In the genomic region with DNA sequence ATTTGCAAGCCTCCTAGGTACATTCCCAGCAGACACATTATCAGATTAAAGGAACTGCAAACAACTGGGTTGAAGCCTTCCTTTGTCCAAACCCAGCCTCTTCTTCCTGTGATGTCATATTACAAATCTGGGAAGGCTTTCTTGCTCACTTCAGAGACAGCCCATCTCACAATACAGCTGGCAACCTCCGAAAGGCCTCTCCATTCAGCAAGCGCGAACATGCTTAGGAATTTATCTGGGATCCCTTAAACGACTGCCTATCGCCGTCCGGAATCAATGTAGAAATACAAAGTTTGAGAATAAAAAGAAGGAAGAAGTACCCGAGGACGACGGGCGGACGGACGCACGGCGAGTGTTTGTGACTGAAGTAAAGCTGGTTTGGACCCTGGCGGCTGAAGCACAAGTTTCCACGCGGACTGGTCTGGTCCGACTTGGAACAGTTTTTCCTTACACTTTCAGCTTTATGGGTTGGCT, we compare ENCODE assay signal across 8 mouse cellular contexts. TPM values are rescaled to one million over a fixed set of nuclear protein-coding genes. Genes with fewer than 3 reads are reported as not detected.
DNase-seq lines count a peak whose midpoint lies in the region; ATAC-seq and TF ChIP-seq lines count a peak whose summit lies in the region.

A gene (plus strand): TSS at position 48 of the 474 bp plus-strand sequence.

- H3K27me3 ChIP-seq in CH12.LX (replicated peaks): no peaks in the 10 kb centered on the region
- H3K27me3 ChIP-seq in forebrain, embryonic 10.5 days (ENCODE audit: poor library complexity, severe bottlenecking): no peaks in the 10 kb centered on the region

- peak within 1 kb of the TSS; percentile 81 for H3K4me2 ChIP-seq in CH12.LX (ENCODE audit: insufficient read depth, low read depth, poor library complexity, severe bottlenecking)

- peaks cover 2% of the 10 kb centered on the region for H3K9me3 ChIP-seq in CH12.LX (replicated peaks; ENCODE audit: low read length)
- H3K9me3 ChIP-seq in forebrain, embryonic 10.5 days: no peaks in the 10 kb centered on the region

- in situ Hi-C loops in CH12.LX (cut with MboI; ENCODE audit: low pct_ligation_motif_present, low pct_unique_long_range_greater_than_20kb, low sequenced_read_pairs): loop anchor here (10.0 kb wide), 2 partner anchors 63 to 103 kb away; no protein-coding TSS in a partner anchor

- dilution Hi-C loops in CH12.LX (cut with MboI; ENCODE audit: extremely low pct_ligation_motif_present, extremely low pct_unique_long_range_greater_than_20kb, low sequenced_read_pairs): no loop called here

- peak within 1 kb of the TSS; percentile 55 for H3K9ac ChIP-seq in CH12.LX (ENCODE audit: insufficient read depth, low read depth)

- intact Hi-C loops in heart, postnatal 36 days (cut with DNase I): loop anchor here (1.0 to 5.0 kb wide), 4 partner anchors 36 to 149 kb away; a partner anchor contains a TSS
- intact Hi-C loops in left cerebral cortex, adult 2 months (cut with DNase I): no loop called here

- H3K4me3 ChIP-seq in CH12.LX (replicated peaks in 1 of 3; ENCODE audit: low read depth in 2 of 3, low read length in 2 of 3, poor library complexity in 1 of 3): peak within 1 kb of the TSS; percentile 59 to 93 (median 66)
- peak within 1 kb of the TSS; percentile 63 for H3K4me3 ChIP-seq in forebrain, embryonic 10.5 days
- peak within 1 kb of the TSS; percentile 53 for H3K4me3 ChIP-seq in left cerebral cortex, adult 2 months

- TF ChIP-seq RAD21 in CH12.LX (IDR thresholded peaks at IDR 0.05; ENCODE audit: low read depth, low read length): no peak

- peak; percentile 64 for DNase-seq in CH12.LX (ENCODE audit: extremely low read depth)
- DNase-seq in adrenal gland, adult (ENCODE audit: inconsistent age in 2 of 2, low spot score in 1 of 2): peak; percentile 74 to 95
- peak; percentile 69 for DNase-seq in forebrain, embryonic 10.5 days (ENCODE audit: extremely low spot score, low spot score)
- DNase-seq in heart, postnatal 36 days: peak; percentile 74 to 75
- DNase-seq in left cerebral cortex, adult 2 months (ENCODE audit: extremely low spot score in 1 of 2, low spot score in 2 of 2): peak in 1 of 2 experiments; percentile 25
- peak; percentile 9 for DNase-seq in right cerebral cortex, postnatal 4 days
- no peak for DNase-seq in cerebellum, adult 11-12 months

- H3K27ac ChIP-seq in CH12.LX (ENCODE audit: insufficient read depth, low read depth): peak within 1 kb of the TSS; percentile 53
- H3K27ac ChIP-seq in forebrain, embryonic 10.5 days: peak within 1 kb of the TSS; percentile 94
- peak within 1 kb of the TSS; percentile 73 for H3K27ac ChIP-seq in left cerebral cortex, adult 2 months

- TF ChIP-seq POLR2A in CH12.LX (IDR thresholded peaks at IDR 0.05; ENCODE audit: low read depth, low read length): peak; percentile 78

- under 1% methylated on average over 19 of the region's 19 CpGs for WGBS in forebrain, embryonic 10.5 days

- peak; percentile 65 for ATAC-seq in megakaryocyte progenitor cell, adult 5-6 weeks (replicated peaks; ENCODE audit: poor library complexity)

- no peak for TF ChIP-seq CTCF in CH12.LX (conservative IDR thresholded peaks at IDR 0.05 in 1 of 2, IDR thresholded peaks at IDR 0.05 in 1 of 2; ENCODE audit: low read depth in 2 of 2, low read length in 2 of 2)
- TF ChIP-seq CTCF in left cerebral cortex, adult 2 months (IDR thresholded peaks at IDR 0.05): peak; percentile 1

- peaks cover 0 to 8% of the 10 kb centered on the region in 2 experiments for H3K36me3 ChIP-seq in CH12.LX (replicated peaks in 1 of 2; ENCODE audit: control insufficient read depth in 1 of 2, insufficient read depth in 1 of 2, low read length in 1 of 2)
- peaks cover 19% of the 10 kb centered on the region for H3K36me3 ChIP-seq in forebrain, embryonic 10.5 days (replicated peaks)

- peaks cover 3% of the 10 kb centered on the region for H3K79me2 ChIP-seq in CH12.LX (replicated peaks; ENCODE audit: control insufficient read depth, extremely low read depth, insufficient read depth, poor library complexity, severe bottlenecking)

- H3K4me1 ChIP-seq in CH12.LX (ENCODE audit: control insufficient read depth in 1 of 2, insufficient read depth in 2 of 2): peaks cover 0 to 21% of the 10 kb centered on the region in 2 experiments; a peak in 2 of 4 replicates
- peaks cover 36% of the 10 kb centered on the region for H3K4me1 ChIP-seq in forebrain, embryonic 10.5 days

- no peak for TF ChIP-seq EP300 in CH12.LX (IDR thresholded peaks at IDR 0.05; ENCODE audit: low read length)

TF ChIP-seq in CH12.LX, 34 proteins besides CTCF, POLR2A, EP300 and RAD21:
- no peak for TF ChIP-seq USF1 (IDR thresholded peaks at IDR 0.05; ENCODE audit: low read depth, low read length)
- no peak for TF ChIP-seq MAZ (IDR thresholded peaks at IDR 0.05; ENCODE audit: low read depth, low read length)
- no peak; the same call in 1 of the 2 replicates for TF ChIP-seq MAX (IDR thresholded peaks at IDR 0.05; ENCODE audit: low read length)
- no peak for TF ChIP-seq IRF4 (IDR thresholded peaks at IDR 0.05; ENCODE audit: low read depth, low read length)
- TF ChIP-seq PAX5 (IDR thresholded peaks at IDR 0.05; ENCODE audit: low read length): no peak
- TF ChIP-seq ZMIZ1 (IDR thresholded peaks at IDR 0.05; ENCODE audit: low read depth, low read length): peak; percentile 69
- TF ChIP-seq MEF2A (IDR thresholded peaks at IDR 0.05; ENCODE audit: borderline replicate concordance, low read depth, low read length): 0 out of 2 replicates have a peak, but pooled peaks have one; percentile 51
- no peak; the same call in 1 of the 2 replicates for TF ChIP-seq RCOR1 (conservative IDR thresholded peaks at IDR 0.05; ENCODE audit: low read depth, low read length)
- TF ChIP-seq MXI1 (IDR thresholded peaks at IDR 0.05; ENCODE audit: low read depth, low read length): peak; percentile 69
- no peak for TF ChIP-seq E2F4 (IDR thresholded peaks at IDR 0.05; ENCODE audit: insufficient replicate concordance, low read depth, low read length)
- TF ChIP-seq NELFE (IDR thresholded peaks at IDR 0.05; ENCODE audit: low read depth, low read length): peak; percentile 79
- TF ChIP-seq MAFK (IDR thresholded peaks at IDR 0.05; ENCODE audit: insufficient replicate concordance, low read length): no peak
- no peak for TF ChIP-seq KAT2A (IDR thresholded peaks at IDR 0.05; ENCODE audit: insufficient replicate concordance, low read length)
- TF ChIP-seq USF2 (conservative IDR thresholded peaks at IDR 0.05; ENCODE audit: low read depth, low read length): no peak
- no peak for TF ChIP-seq BHLHE40 (IDR thresholded peaks at IDR 0.05; ENCODE audit: low read depth, low read length)
- no peak; the same call in 1 of the 2 replicates for TF ChIP-seq POLR2AphosphoS2 (IDR thresholded peaks at IDR 0.05; ENCODE audit: low read depth, low read length)
- peak; percentile 85 for TF ChIP-seq TBP (conservative IDR thresholded peaks at IDR 0.05; ENCODE audit: low read depth, low read length)
- TF ChIP-seq ELF1 (IDR thresholded peaks at IDR 0.05; ENCODE audit: low read depth, low read length): no peak
- TF ChIP-seq ZNF384 (IDR thresholded peaks at IDR 0.05; ENCODE audit: low read depth, low read length): no peak
- 0 out of 2 replicates have a peak, but pooled peaks have one; percentile 14 for TF ChIP-seq JUND (conservative IDR thresholded peaks at IDR 0.05; ENCODE audit: low read depth, low read length)
- TF ChIP-seq NRF1 (IDR thresholded peaks at IDR 0.05; ENCODE audit: low read depth, low read length): no peak
- TF ChIP-seq UBTF (IDR thresholded peaks at IDR 0.05; ENCODE audit: low read depth, low read length): no peak
- 0 out of 2 replicates have a peak, but pooled peaks have one; percentile 56 for TF ChIP-seq ETS1 (conservative IDR thresholded peaks at IDR 0.05; ENCODE audit: low read depth, low read length)
- no peak for TF ChIP-seq ZC3H11A (IDR thresholded peaks at IDR 0.05; ENCODE audit: low read depth, low read length)
- TF ChIP-seq GABPA (IDR thresholded peaks at IDR 0.05; ENCODE audit: insufficient replicate concordance, low read depth, low read length): no peak
- no peak for TF ChIP-seq MYC (IDR thresholded peaks at IDR 0.05; ENCODE audit: low read depth, low read length)
- no peak for TF ChIP-seq JUN (IDR thresholded peaks at IDR 0.05; ENCODE audit: insufficient read depth, low read depth, low read length)
- no peak for TF ChIP-seq ZKSCAN1 (IDR thresholded peaks at IDR 0.05; ENCODE audit: borderline replicate concordance, low read depth, low read length)
- TF ChIP-seq TCF12 (IDR thresholded peaks at IDR 0.05; ENCODE audit: low read depth, low read length): peak; percentile 51; the same call in 1 of the 2 replicates
- TF ChIP-seq SMC3 (IDR thresholded peaks at IDR 0.05; ENCODE audit: low read depth, low read length): no peak
- TF ChIP-seq HCFC1 (IDR thresholded peaks at IDR 0.05; ENCODE audit: low read depth, low read length): no peak
- no peak for TF ChIP-seq CHD1 (IDR thresholded peaks at IDR 0.05; ENCODE audit: low read depth, low read length)
- peak; percentile 34; the same call in 1 of the 2 replicates for TF ChIP-seq SIN3A (IDR thresholded peaks at IDR 0.05; ENCODE audit: low read length)
- TF ChIP-seq CHD2 (IDR thresholded peaks at IDR 0.05; ENCODE audit: low read length): no peak

RNA-seq across cellular contexts. Expression of the gene that starts here (rescaled TPM):
- 2.9 and 3.1 TPM in 2 replicates for total RNA-seq in CH12.LX (2012; rRNA removed)
- total RNA-seq in CH12.LX (2014; rRNA removed): 6.4 and 7.5 TPM in 2 replicates
- polyA plus RNA-seq in CH12.LX (2012; ENCODE audit: insufficient read length, low read depth): 2.3 and 3.2 TPM in 2 replicates
- 16.0 and 16.1 TPM in 2 replicates for polyA plus RNA-seq in forebrain, embryonic 10.5 days (2016; fragmentation: Nextera tagmentation; extraction: Ambion mirVana)
- 1 to 10 TPM; 2.4 to 4.6 TPM for total RNA-seq in heart, postnatal 36 days (2021)
- 1 to 10 TPM; 1.1 to 1.3 TPM for total RNA-seq in left cerebral cortex, adult 2 months (2021)
- 17.2 and 21.6 TPM in 2 replicates for total RNA-seq in megakaryocyte progenitor cell, adult 5-6 weeks (2015)
- 10.3 and 14.5 TPM in 2 replicates for total RNA-seq in megakaryocyte progenitor cell, adult 5-6 weeks (2017)
